9 mouse cellular contexts compared by ENCODE assay signal in the genomic region with DNA sequence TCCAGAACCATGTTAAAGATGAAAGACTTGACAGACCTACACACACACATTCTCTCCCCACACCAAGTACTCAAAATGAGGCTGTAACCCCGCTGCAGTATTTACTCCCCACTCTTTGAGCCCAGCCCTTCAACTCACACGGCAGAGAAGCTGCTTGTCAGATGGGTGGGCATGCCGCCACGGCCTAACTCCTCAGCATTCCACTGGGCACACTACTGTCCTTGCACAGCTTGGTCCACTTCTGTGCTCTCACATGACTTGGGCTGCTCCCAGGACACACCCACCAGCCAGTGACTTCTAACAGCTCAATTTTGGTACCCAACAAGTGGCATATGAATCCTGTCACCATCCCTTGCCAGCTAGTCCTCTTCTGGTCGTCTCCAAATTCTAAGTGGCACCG. TPM values are rescaled to one million over a fixed set of nuclear protein-coding genes. Genes with fewer than 3 reads are reported as not detected.
DNase-seq lines count a peak whose midpoint lies in the region; ATAC-seq lines count a peak whose summit lies in the region.
"Had no signal": no experiment of that assay in that cellular context is flagged by ENCODE, and none has a peak within 500 bp of the region (broad histone marks: within the 10 kb centered on the region; RNA-seq: fewer than 3 reads in every experiment).

No protein-coding gene starts in this region.

- H3K27ac ChIP-seq in forebrain, embryonic 14.5 days (ENCODE audit: low read depth, low read length): 0 out of 2 replicates have a peak overlapping the region, but pooled peaks have one; percentile 33
- peak overlapping the region; percentile 35; the same call in 1 of the 2 replicates for H3K27ac ChIP-seq in midbrain, embryonic 11.5 days (ENCODE audit: low read depth, low read length)

- H3K4me2 ChIP-seq in forebrain, embryonic 14.5 days (ENCODE audit: low read length): no peak overlapping the region
- H3K4me2 ChIP-seq in midbrain, embryonic 11.5 days: no peak overlapping the region

- no peaks in the 10 kb centered on the region for H3K9me3 ChIP-seq in forebrain, embryonic 14.5 days (replicated peaks; ENCODE audit: control insufficient read depth, low read length)
- H3K9me3 ChIP-seq in midbrain, embryonic 11.5 days (ENCODE audit: control insufficient read depth, low read length): no peaks in the 10 kb centered on the region

- 51% methylated on average over 6 of the region's 6 CpGs for WGBS in forebrain, embryonic 14.5 days
- WGBS in midbrain, embryonic 11.5 days: 73% methylated on average over 6 of the region's 6 CpGs

- H3K27me3 ChIP-seq in forebrain, embryonic 14.5 days (replicated peaks; ENCODE audit: control insufficient read depth, insufficient read depth, low read length): no peaks in the 10 kb centered on the region
- no peaks in the 10 kb centered on the region for H3K27me3 ChIP-seq in midbrain, embryonic 11.5 days (ENCODE audit: control insufficient read depth, insufficient read depth, low read length)

- H3K4me1 ChIP-seq in forebrain, embryonic 14.5 days (ENCODE audit: control insufficient read depth, insufficient read depth, low read length): peaks cover 8% of the 10 kb centered on the region
- H3K4me1 ChIP-seq in midbrain, embryonic 11.5 days (ENCODE audit: control insufficient read depth, insufficient read depth, low read length): peaks cover 14% of the 10 kb centered on the region

- ATAC-seq in forebrain, embryonic 14.5 days: no peak
- ATAC-seq in midbrain, embryonic 11.5 days (ENCODE audit: low FRiP score): no peak

- no peaks in the 10 kb centered on the region; the same call in 1 of the 2 replicates for H3K36me3 ChIP-seq in forebrain, embryonic 14.5 days (ENCODE audit: control insufficient read depth, insufficient read depth, low read length)
- no peaks in the 10 kb centered on the region for H3K36me3 ChIP-seq in midbrain, embryonic 11.5 days (ENCODE audit: control insufficient read depth, insufficient read depth, low read length)

- H3K9ac ChIP-seq in forebrain, embryonic 14.5 days (ENCODE audit: low read length): no peak overlapping the region
- no peak overlapping the region for H3K9ac ChIP-seq in midbrain, embryonic 11.5 days (ENCODE audit: low read length)

- intact Hi-C loops in left cerebral cortex, postnatal 10 days (cut with DNase I): no loop called here
- intact Hi-C loops in left cerebral cortex, postnatal 36 days (cut with DNase I): no loop called here

- DNase-seq in left cerebral cortex, postnatal 10 days (ENCODE audit: extremely low spot score in 1 of 2, low spot score in 2 of 2): peak; percentile 62 to 77
- no peak for DNase-seq in left cerebral cortex, postnatal 36 days (ENCODE audit: low spot score in 2 of 2)
- peak; percentile 80 for DNase-seq in adrenal gland, postnatal 14 days
- peak; percentile 33 for DNase-seq in forebrain, embryonic 14.5 days (ENCODE audit: low spot score)
- peak; percentile 73 for DNase-seq in heart, postnatal 4 days
- DNase-seq in layer of hippocampus, postnatal 10 days (ENCODE audit: low spot score in 2 of 2): peak; percentile 66 to 75
- DNase-seq in midbrain, embryonic 11.5 days (ENCODE audit: low spot score, missing footprints): peak; percentile 87
- no peak for DNase-seq in embryo, embryonic 11 days

- no peak overlapping the region for H3K4me3 ChIP-seq in forebrain, embryonic 14.5 days (ENCODE audit: low read depth, low read length)
- no peak overlapping the region for H3K4me3 ChIP-seq in midbrain, embryonic 11.5 days (ENCODE audit: low read depth, low read length)

RNA-seq across cellular contexts. Expression of a gene that starts 5.0 kb away (rescaled TPM):
- total RNA-seq in left cerebral cortex, postnatal 10 days (2021): 10 to 100 TPM; 36.5 to 36.6 TPM
- 10 to 100 TPM; 52.7 to 58.5 TPM for total RNA-seq in left cerebral cortex, postnatal 36 days (2021)
- 19.4 and 20.1 TPM in 2 replicates for total RNA-seq in adrenal gland, postnatal 14 days (2021)
- polyA plus RNA-seq in forebrain, embryonic 14.5 days (2014; fragmentation: Nextera tagmentation; extraction: Ambion mirVana): 7.5 and 8.5 TPM in 2 replicates
- total RNA-seq in heart, postnatal 4 days (2021): 10 to 100 TPM; 11.8 to 14.0 TPM
- 10 to 100 TPM; 29.7 to 32.8 TPM for total RNA-seq in layer of hippocampus, postnatal 10 days (2021)
- 5.8 and 6.4 TPM in 2 replicates for polyA plus RNA-seq in midbrain, embryonic 11.5 days (2014; fragmentation: Nextera tagmentation; extraction: Ambion mirVana)

RNA-seq across cellular contexts. Expression of a gene that starts 37.2 kb away (rescaled TPM):
- total RNA-seq in left cerebral cortex, postnatal 10 days (2021): 10 to 100 TPM; 29.9 to 37.5 TPM
- total RNA-seq in left cerebral cortex, postnatal 36 days (2021): 10 to 100 TPM; 33.4 to 37.6 TPM
- total RNA-seq in adrenal gland, postnatal 14 days (2021): 20.6 and 20.7 TPM in 2 replicates
- 66.4 TPM in 2 replicates for polyA plus RNA-seq in forebrain, embryonic 14.5 days (2014; fragmentation: Nextera tagmentation; extraction: Ambion mirVana)
- total RNA-seq in heart, postnatal 4 days (2021): 10 to 100 TPM; 23.5 to 26.2 TPM
- 10 to 100 TPM; 39.0 to 47.5 TPM for total RNA-seq in layer of hippocampus, postnatal 10 days (2021)
- 72.7 and 76.2 TPM in 2 replicates for polyA plus RNA-seq in midbrain, embryonic 11.5 days (2014; fragmentation: Nextera tagmentation; extraction: Ambion mirVana)

RNA-seq across cellular contexts. Expression of a gene that starts 57.0 kb away (rescaled TPM):
- total RNA-seq in left cerebral cortex, postnatal 10 days (2021): not detected
- not detected for total RNA-seq in left cerebral cortex, postnatal 36 days (2021)
- total RNA-seq in adrenal gland, postnatal 14 days (2021): not detected in 2 replicates
- polyA plus RNA-seq in forebrain, embryonic 14.5 days (2014; fragmentation: Nextera tagmentation; extraction: Ambion mirVana): not detected in 2 replicates
- not detected for total RNA-seq in heart, postnatal 4 days (2021)
- total RNA-seq in layer of hippocampus, postnatal 10 days (2021): under 1 TPM in 1 of 2 experiments, not detected in 1; 0.14 TPM
- not detected in 2 replicates for polyA plus RNA-seq in midbrain, embryonic 11.5 days (2014; fragmentation: Nextera tagmentation; extraction: Ambion mirVana)
- total RNA-seq: left cerebral cortex, adult 18-20 months had no signal

Comparison
In these comparisons a context has a peak if more than half of its experiments do, and no peak if none do; other contexts are left out.
1. DNase-seq: peak in left cerebral cortex, postnatal 10 days (2 of 2), adrenal gland, postnatal 14 days (single experiment), forebrain, embryonic 14.5 days (single experiment), heart, postnatal 4 days (single experiment), layer of hippocampus, postnatal 10 days (2 of 2) and midbrain, embryonic 11.5 days (single experiment); none in left cerebral cortex, postnatal 36 days (0 of 2) and embryo, embryonic 11 days (single experiment).